Comparison of ENCODE assay signal across 9 mouse cellular contexts in the genomic region with DNA sequence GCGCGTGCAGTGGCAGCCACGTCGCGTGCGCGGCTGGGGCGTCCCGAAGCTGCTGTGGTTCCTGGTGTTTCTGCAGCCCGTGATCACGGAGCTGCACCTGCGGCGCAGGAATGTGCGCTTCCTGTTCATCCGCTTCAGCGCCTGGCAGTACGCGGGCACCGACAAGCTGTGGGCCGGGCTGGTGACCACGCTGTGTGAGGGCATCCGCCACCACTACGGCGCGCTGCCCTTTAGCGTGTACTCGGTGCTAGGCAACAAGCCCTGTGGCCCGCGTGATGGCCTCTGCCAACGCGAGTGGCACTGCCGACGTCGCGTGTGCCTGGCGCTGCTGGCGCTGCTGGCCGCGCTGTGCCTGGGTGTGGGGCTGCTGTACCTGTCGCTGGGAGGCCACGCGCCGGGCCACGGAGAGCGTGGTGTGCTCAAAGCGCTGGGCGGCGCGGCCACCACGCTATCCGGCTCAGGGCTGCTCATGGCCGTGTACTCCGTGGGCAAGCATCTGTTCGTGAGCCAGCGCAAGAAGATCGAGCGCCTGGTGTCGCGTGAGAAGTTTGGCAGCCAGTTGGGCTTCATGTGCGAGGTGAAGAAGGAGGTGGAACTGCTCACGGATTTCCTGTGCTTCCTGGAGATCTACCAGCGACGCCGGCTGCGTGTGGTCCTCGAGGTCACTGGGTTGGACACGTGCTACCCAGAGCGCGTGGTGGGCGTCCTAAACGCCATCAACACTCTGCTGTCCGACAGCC. TPM values are rescaled to one million over a fixed set of nuclear protein-coding genes. Genes with fewer than 3 reads are reported as not detected.
DNase-seq lines count a peak whose midpoint lies in the region; ATAC-seq and TF ChIP-seq lines count a peak whose summit lies in the region.
"Had no signal": no experiment of that assay in that cellular context is flagged by ENCODE, and none has a peak within 500 bp of the region (broad histone marks: within the 10 kb centered on the region; RNA-seq: fewer than 3 reads in every experiment).

No protein-coding gene starts in this region.

- H3K36me3 ChIP-seq in neural tube, embryonic 11.5 days (ENCODE audit: control insufficient read depth, insufficient read depth, low read length), result no peaks in the 10 kb centered on the region; the same call in 1 of the 2 replicates
- no peaks in the 10 kb centered on the region for H3K36me3 ChIP-seq in hindbrain, embryonic 16.5 days (ENCODE audit: control insufficient read depth, insufficient read depth, low read length)
- no peaks in the 10 kb centered on the region for H3K36me3 ChIP-seq in midbrain, postnatal 0 days (ENCODE audit: insufficient read depth, low read length)

- H3K9me3 ChIP-seq in neural tube, embryonic 11.5 days (ENCODE audit: control insufficient read depth, low read length), result no peaks in the 10 kb centered on the region
- H3K9me3 ChIP-seq in hindbrain, embryonic 16.5 days (ENCODE audit: control insufficient read depth, low read length), result no peaks in the 10 kb centered on the region
- H3K9me3 ChIP-seq in midbrain, postnatal 0 days (ENCODE audit: low read length), result no peaks in the 10 kb centered on the region

- peaks cover 70% of the 10 kb centered on the region for H3K27me3 ChIP-seq in neural tube, embryonic 11.5 days (ENCODE audit: control insufficient read depth, insufficient read depth, low read length)
- H3K27me3 ChIP-seq in hindbrain, embryonic 16.5 days (replicated peaks; ENCODE audit: control insufficient read depth, insufficient read depth, low read length), result peaks cover 51% of the 10 kb centered on the region
- peaks cover 43% of the 10 kb centered on the region for H3K27me3 ChIP-seq in midbrain, postnatal 0 days (ENCODE audit: insufficient read depth, low read length)
- H3K27me3 ChIP-seq: CH12.LX had no signal

- peak overlapping the region; percentile 34 for H3K4me3 ChIP-seq in neural tube, embryonic 11.5 days (ENCODE audit: low read depth, low read length)
- peak overlapping the region; percentile 42 for H3K4me3 ChIP-seq in hindbrain, embryonic 16.5 days (ENCODE audit: low read length)
- peak overlapping the region; percentile 36 for H3K4me3 ChIP-seq in midbrain, postnatal 0 days (ENCODE audit: low read depth, low read length)

- no peak for TF ChIP-seq CTCF in midbrain, postnatal 0 days (IDR thresholded peaks at IDR 0.05)

- no peak overlapping the region for H3K9ac ChIP-seq in neural tube, embryonic 11.5 days (ENCODE audit: low read length)
- H3K9ac ChIP-seq in hindbrain, embryonic 16.5 days (ENCODE audit: low read depth, low read length), result peak overlapping the region; percentile 51
- peak overlapping the region; percentile 45 for H3K9ac ChIP-seq in midbrain, postnatal 0 days (replicated peaks; ENCODE audit: low read length, poor library complexity, severe bottlenecking)

- ATAC-seq in neural tube, embryonic 11.5 days (ENCODE audit: insufficient read depth, low FRiP score, low TSS enrichment), result 0 out of 2 replicates have a peak, but pooled peaks have one; percentile 8
- ATAC-seq in hindbrain, embryonic 16.5 days, result peak; percentile 31; the same call in 1 of the 2 replicates
- peak; percentile 22 for ATAC-seq in midbrain, postnatal 0 days (ENCODE audit: low FRiP score)

- peaks cover 14% of the 10 kb centered on the region for H3K4me1 ChIP-seq in neural tube, embryonic 11.5 days (ENCODE audit: control insufficient read depth, insufficient read depth, low read length)
- peaks cover 19% of the 10 kb centered on the region for H3K4me1 ChIP-seq in hindbrain, embryonic 16.5 days (ENCODE audit: control insufficient read depth, insufficient read depth, low read depth, low read length)
- H3K4me1 ChIP-seq in midbrain, postnatal 0 days (ENCODE audit: insufficient read depth, low read length), result peaks cover 3% of the 10 kb centered on the region; the same call in 1 of the 2 replicates

- H3K27ac ChIP-seq in neural tube, embryonic 11.5 days (ENCODE audit: low read depth, low read length), result no peak overlapping the region
- no peak overlapping the region for H3K27ac ChIP-seq in hindbrain, embryonic 16.5 days (ENCODE audit: low read depth, low read length)
- no peak overlapping the region for H3K27ac ChIP-seq in midbrain, postnatal 0 days (ENCODE audit: low read depth, low read length)

- 14% methylated on average over 72 of the region's 72 CpGs for WGBS in neural tube, embryonic 11.5 days
- WGBS in hindbrain, embryonic 16.5 days, result 9% methylated on average over 72 of the region's 72 CpGs
- WGBS in midbrain, postnatal 0 days, result 8% methylated on average over 72 of the region's 72 CpGs

- DNase-seq in cerebellum, postnatal 25 days, result peak; percentile 14 to 40
- no peak for DNase-seq in cerebellum, adult 18-20 months
- peak; percentile 47 for DNase-seq in neural tube, embryonic 11.5 days (ENCODE audit: low spot score)
- DNase-seq in neural tube, embryonic 10.5 days (ENCODE audit: extremely low spot score, low spot score), result no peak
- DNase-seq in midbrain, postnatal 0 days (ENCODE audit: low spot score), result no peak
- no peak for DNase-seq in right cerebral cortex, postnatal 36 days (ENCODE audit: low spot score in 2 of 2)
- DNase-seq in lung, postnatal 36 days, result no peak

- H3K4me2 ChIP-seq in neural tube, embryonic 11.5 days (ENCODE audit: low read depth), result peak overlapping the region; percentile 65
- H3K4me2 ChIP-seq in hindbrain, embryonic 16.5 days (ENCODE audit: low read length), result peak overlapping the region; percentile 66
- peak overlapping the region; percentile 62 for H3K4me2 ChIP-seq in midbrain, postnatal 0 days (ENCODE audit: low read depth, low read length, poor library complexity, severe bottlenecking)

RNA-seq across cellular contexts. Expression of a gene that starts 5.5 kb away (rescaled TPM):
- polyA plus RNA-seq in neural tube, embryonic 11.5 days (2014; fragmentation: Nextera tagmentation; extraction: Ambion mirVana), result not detected in 2 replicates
- 0.99 and 2.3 TPM in 2 replicates for polyA plus RNA-seq in hindbrain, embryonic 16.5 days (2015; fragmentation: Nextera tagmentation; extraction: Ambion mirVana)
- 2.3 TPM in 2 replicates for total RNA-seq in midbrain, postnatal 0 days (2014; rRNA removed)
- 1.6 and 1.8 TPM in 2 replicates for polyA plus RNA-seq in midbrain, postnatal 0 days (2015; fragmentation: Nextera tagmentation; extraction: Ambion mirVana)

RNA-seq across cellular contexts. Expression of a gene that starts 15.0 kb away (rescaled TPM):
- 49.3 and 54.0 TPM in 2 replicates for polyA plus RNA-seq in neural tube, embryonic 11.5 days (2014; fragmentation: Nextera tagmentation; extraction: Ambion mirVana)
- 36.3 and 37.1 TPM in 2 replicates for polyA plus RNA-seq in hindbrain, embryonic 16.5 days (2015; fragmentation: Nextera tagmentation; extraction: Ambion mirVana)
- total RNA-seq in midbrain, postnatal 0 days (2014; rRNA removed), result 14.9 and 23.9 TPM in 2 replicates
- 32.2 and 32.6 TPM in 2 replicates for polyA plus RNA-seq in midbrain, postnatal 0 days (2015; fragmentation: Nextera tagmentation; extraction: Ambion mirVana)

RNA-seq across cellular contexts. Expression of a gene that starts 15.0 kb away (rescaled TPM):
- polyA plus RNA-seq in neural tube, embryonic 11.5 days (2014; fragmentation: Nextera tagmentation; extraction: Ambion mirVana), result 2.0 and 2.7 TPM in 2 replicates
- polyA plus RNA-seq in hindbrain, embryonic 16.5 days (2015; fragmentation: Nextera tagmentation; extraction: Ambion mirVana), result 3.5 and 4.2 TPM in 2 replicates
- 17.8 and 21.4 TPM in 2 replicates for total RNA-seq in midbrain, postnatal 0 days (2014; rRNA removed)
- 3.9 and 4.2 TPM in 2 replicates for polyA plus RNA-seq in midbrain, postnatal 0 days (2015; fragmentation: Nextera tagmentation; extraction: Ambion mirVana)

RNA-seq across cellular contexts. Expression of a gene that starts 39.7 kb away (rescaled TPM):
- 4.5 and 4.7 TPM in 2 replicates for polyA plus RNA-seq in neural tube, embryonic 11.5 days (2014; fragmentation: Nextera tagmentation; extraction: Ambion mirVana)
- polyA plus RNA-seq in hindbrain, embryonic 16.5 days (2015; fragmentation: Nextera tagmentation; extraction: Ambion mirVana), result 37.7 and 38.3 TPM in 2 replicates
- total RNA-seq in midbrain, postnatal 0 days (2014; rRNA removed), result 114 and 127 TPM in 2 replicates
- 27.8 and 28.1 TPM in 2 replicates for polyA plus RNA-seq in midbrain, postnatal 0 days (2015; fragmentation: Nextera tagmentation; extraction: Ambion mirVana)

RNA-seq across cellular contexts. Expression of a gene that starts 53.9 kb away (rescaled TPM):
- polyA plus RNA-seq in neural tube, embryonic 11.5 days (2014; fragmentation: Nextera tagmentation; extraction: Ambion mirVana), result 0.44 and 0.57 TPM in 2 replicates
- 0.20 and 0.46 TPM in 2 replicates for polyA plus RNA-seq in hindbrain, embryonic 16.5 days (2015; fragmentation: Nextera tagmentation; extraction: Ambion mirVana)
- 0.33 and 1.2 TPM in 2 replicates for total RNA-seq in midbrain, postnatal 0 days (2014; rRNA removed)
- 0.11 TPM in 1 of 2 replicates, not detected in the other for polyA plus RNA-seq in midbrain, postnatal 0 days (2015; fragmentation: Nextera tagmentation; extraction: Ambion mirVana)

Comparison
In these comparisons a context has a peak if more than half of its experiments do, and no peak if none do; other contexts are left out.
1. DNase-seq: peak in cerebellum, postnatal 25 days (2 of 2) and neural tube, embryonic 11.5 days (single experiment); none in cerebellum, adult 18-20 months (0 of 2), neural tube, embryonic 10.5 days (single experiment), midbrain, postnatal 0 days (single experiment), right cerebral cortex, postnatal 36 days (0 of 2) and lung, postnatal 36 days (single experiment).
2. Peak in every context shown above with its lines, with median percentiles within 50 percentile points of each other: ATAC-seq, H3K4me2 ChIP-seq and H3K4me3 ChIP-seq.